8 mouse cellular contexts compared by ENCODE assay signal in the genomic region with DNA sequence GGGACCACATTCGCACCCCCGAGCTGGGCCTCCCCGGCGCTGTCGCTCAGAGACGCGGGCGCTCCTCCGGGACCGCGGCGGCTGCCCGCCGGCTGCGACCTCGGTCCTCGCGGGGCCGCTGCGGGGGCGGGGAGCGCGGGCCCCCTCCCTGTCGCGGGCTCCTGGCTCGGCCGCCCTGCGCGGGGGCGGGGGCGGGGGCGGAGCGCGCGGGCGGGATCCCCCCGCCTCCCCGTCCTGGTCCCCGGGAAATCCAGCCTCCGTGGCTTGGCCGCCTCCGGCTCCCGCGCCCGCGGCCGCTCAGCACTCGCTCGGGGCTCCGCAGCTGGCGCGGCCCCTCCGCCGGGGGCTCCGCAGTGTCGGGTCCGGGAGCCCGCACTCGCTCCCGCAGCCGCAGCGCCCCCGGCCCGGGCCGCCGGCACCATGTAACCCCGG. TPM values are rescaled to one million over a fixed set of nuclear protein-coding genes. Genes with fewer than 3 reads are reported as not detected.
A peak's percentile ranks its signal among the peaks of the same experiment; 100 is the strongest.
DNase-seq lines count a peak whose midpoint lies in the region; ATAC-seq and TF ChIP-seq lines count a peak whose summit lies in the region.

Gene Dlgap3 (plus strand): TSS at position 291 of the 432 bp plus-strand sequence.

- peak within 1 kb of the TSS; percentile 99 for H3K27ac ChIP-seq in left cerebral cortex, adult 2 months
- H3K27ac ChIP-seq in bone marrow macrophage, adult 2 months (ENCODE audit: insufficient read depth, low read depth, low read length) = no peak within 1 kb of the TSS
- peak within 1 kb of the TSS; percentile 58 for H3K27ac ChIP-seq in forebrain, embryonic 14.5 days (ENCODE audit: low read depth, low read length)
- H3K27ac ChIP-seq in kidney, embryonic 15.5 days = no peak within 1 kb of the TSS
- no peak within 1 kb of the TSS for H3K27ac ChIP-seq in liver, embryonic 15.5 days (replicated peaks)

- no peaks in the 10 kb centered on the region for H3K4me1 ChIP-seq in bone marrow macrophage, adult 2 months (ENCODE audit: control insufficient read depth, insufficient read depth, low read length)
- peaks cover 21% of the 10 kb centered on the region for H3K4me1 ChIP-seq in forebrain, embryonic 14.5 days (ENCODE audit: control insufficient read depth, insufficient read depth, low read length)
- H3K4me1 ChIP-seq in kidney, embryonic 15.5 days = peaks cover 27% of the 10 kb centered on the region
- H3K4me1 ChIP-seq in liver, embryonic 15.5 days (replicated peaks) = 0 out of 2 replicates have a peak, but pooled peaks cover 5% of the 10 kb centered on the region

- peak; percentile 61 for ATAC-seq in forebrain, embryonic 14.5 days
- ATAC-seq in kidney, embryonic 15.5 days (replicated peaks; ENCODE audit: low FRiP score) = peak; percentile 63
- ATAC-seq in liver, embryonic 15.5 days (ENCODE audit: insufficient read depth) = peak; percentile 58

- H3K9ac ChIP-seq in forebrain, embryonic 14.5 days (ENCODE audit: low read length) = peak within 1 kb of the TSS; percentile 88
- peak within 1 kb of the TSS; percentile 60 for H3K9ac ChIP-seq in kidney, embryonic 15.5 days
- peak within 1 kb of the TSS; percentile 15; the same call in 1 of the 2 replicates for H3K9ac ChIP-seq in liver, embryonic 15.5 days

- H3K27me3 ChIP-seq in forebrain, embryonic 14.5 days (replicated peaks; ENCODE audit: control insufficient read depth, insufficient read depth, low read length) = no peaks in the 10 kb centered on the region; the same call in 1 of the 2 replicates
- H3K27me3 ChIP-seq in kidney, embryonic 15.5 days = peaks cover 86% of the 10 kb centered on the region
- peaks cover 87% of the 10 kb centered on the region for H3K27me3 ChIP-seq in liver, embryonic 15.5 days

- H3K4me2 ChIP-seq in forebrain, embryonic 14.5 days (ENCODE audit: low read length) = peak within 1 kb of the TSS; percentile 97
- H3K4me2 ChIP-seq in kidney, embryonic 15.5 days = peak within 1 kb of the TSS; percentile 100
- H3K4me2 ChIP-seq in liver, embryonic 15.5 days = peak within 1 kb of the TSS; percentile 67

- peak within 1 kb of the TSS; percentile 77 for H3K4me3 ChIP-seq in left cerebral cortex, adult 2 months
- peak within 1 kb of the TSS; percentile 61 for H3K4me3 ChIP-seq in bone marrow macrophage, adult 2 months (ENCODE audit: insufficient read depth, low read length)
- peak within 1 kb of the TSS; percentile 81 for H3K4me3 ChIP-seq in forebrain, embryonic 14.5 days (ENCODE audit: low read depth, low read length)
- peak within 1 kb of the TSS; percentile 73 for H3K4me3 ChIP-seq in kidney, embryonic 15.5 days (replicated peaks)
- peak within 1 kb of the TSS; percentile 57 for H3K4me3 ChIP-seq in liver, embryonic 15.5 days (replicated peaks)

- under 1% methylated on average over 27 of the region's 67 CpGs for WGBS in forebrain, embryonic 14.5 days
- under 1% methylated on average over 42 of the region's 67 CpGs for WGBS in kidney, embryonic 15.5 days
- WGBS in liver, embryonic 15.5 days (ENCODE audit: insufficient replicate concordance) = under 1% methylated on average over 66 of the region's 67 CpGs

- DNase-seq in left cerebral cortex, adult 2 months (ENCODE audit: extremely low spot score in 1 of 2, low spot score in 2 of 2) = peak in 1 of 2 experiments; percentile 63
- no peak for DNase-seq in left cerebral cortex, adult 11 months (ENCODE audit: low spot score)
- DNase-seq in forebrain, embryonic 14.5 days (ENCODE audit: low spot score) = peak; percentile 72
- DNase-seq in retina, embryonic 14.5 days (ENCODE audit: low spot score) = peak; percentile 69
- DNase-seq in right cerebral cortex, postnatal 25 days = no peak

- no peak for TF ChIP-seq CTCF in left cerebral cortex, adult 2 months (IDR thresholded peaks at IDR 0.05)
- no peak for TF ChIP-seq CTCF in bone marrow macrophage, adult 2 months (IDR thresholded peaks at IDR 0.05; ENCODE audit: low read depth, low read length)

- H3K9me3 ChIP-seq in forebrain, embryonic 14.5 days (replicated peaks; ENCODE audit: control insufficient read depth, low read length) = no peaks in the 10 kb centered on the region
- no peaks in the 10 kb centered on the region for H3K9me3 ChIP-seq in kidney, embryonic 15.5 days (replicated peaks)
- H3K9me3 ChIP-seq in liver, embryonic 15.5 days (replicated peaks) = no peaks in the 10 kb centered on the region

- no peak for TF ChIP-seq POLR2A in bone marrow macrophage, adult 2 months (IDR thresholded peaks at IDR 0.05; ENCODE audit: borderline replicate concordance, low read depth, low read length)

- H3K36me3 ChIP-seq in forebrain, embryonic 14.5 days (ENCODE audit: control insufficient read depth, insufficient read depth, low read length) = no peaks in the 10 kb centered on the region
- no peaks in the 10 kb centered on the region for H3K36me3 ChIP-seq in kidney, embryonic 15.5 days
- no peaks in the 10 kb centered on the region for H3K36me3 ChIP-seq in liver, embryonic 15.5 days (replicated peaks)

- intact Hi-C loops in left cerebral cortex, adult 2 months (cut with DNase I) = loop anchor here (2.0 to 5.0 kb wide), 2 partner anchors 42 to 92 kb away; partner anchors contain the start of gene Zmym6

RNA-seq across cellular contexts. Expression of gene Dlgap3, which starts in this region (rescaled TPM):
- 100 to 1,000 TPM; 372 to 403 TPM for total RNA-seq in left cerebral cortex, adult 2 months (2021)
- not detected in 2 replicates for polyA plus RNA-seq in bone marrow macrophage, adult 2 months (2012; ENCODE audit: insufficient read depth, insufficient read length, missing spikeins)
- polyA plus RNA-seq in forebrain, embryonic 14.5 days (2014; fragmentation: Nextera tagmentation; extraction: Ambion mirVana) = 8.4 and 10.8 TPM in 2 replicates
- 0.69 and 0.70 TPM in 2 replicates for polyA plus RNA-seq in kidney, embryonic 15.5 days (2015; fragmentation: Nextera tagmentation; extraction: Ambion mirVana)
- polyA plus RNA-seq in liver, embryonic 15.5 days (2015; fragmentation: Nextera tagmentation; extraction: Ambion mirVana) = 0.20 and 0.40 TPM in 2 replicates

Comparison
In these comparisons a context has a peak if more than half of its experiments do, and no peak if none do; other contexts are left out.
1. Peak in ATAC-seq, H3K4me3 ChIP-seq, H3K9ac ChIP-seq and H3K4me2 ChIP-seq in kidney, embryonic 15.5 days; RNA of the gene not detected or under 1 TPM.
2. Peak in ATAC-seq, H3K4me3 ChIP-seq, H3K9ac ChIP-seq and H3K4me2 ChIP-seq in liver, embryonic 15.5 days; RNA of the gene not detected or under 1 TPM.
3. DNase-seq: peak in forebrain, embryonic 14.5 days (single experiment) and retina, embryonic 14.5 days (single experiment); none in left cerebral cortex, adult 11 months (single experiment) and right cerebral cortex, postnatal 25 days (single experiment).
4. H3K27ac ChIP-seq: peak in left cerebral cortex, adult 2 months (single experiment) and forebrain, embryonic 14.5 days (single experiment); none in bone marrow macrophage, adult 2 months (single experiment), kidney, embryonic 15.5 days (single experiment) and liver, embryonic 15.5 days (single experiment).
5. H3K9ac ChIP-seq: peak in every context shown above with its lines; median percentile 88 in forebrain, embryonic 14.5 days; 60 in kidney, embryonic 15.5 days; 15 in liver, embryonic 15.5 days.
6. Peak in every context shown above with its lines, with median percentiles within 50 percentile points of each other: H3K4me3 ChIP-seq, ATAC-seq and H3K4me2 ChIP-seq.